Mouse (Mus musculus): ENCODE measurements at regions not wholly inside any gene's neighbourhood (a gene's known extent, or its start where the extent isn't known, plus 50 kb on each side); places are given as distances from the start of the nearest gene placed in this dataset.
A peak's percentile ranks its signal among the peaks of the same experiment; 100 is the strongest.

DNA sequence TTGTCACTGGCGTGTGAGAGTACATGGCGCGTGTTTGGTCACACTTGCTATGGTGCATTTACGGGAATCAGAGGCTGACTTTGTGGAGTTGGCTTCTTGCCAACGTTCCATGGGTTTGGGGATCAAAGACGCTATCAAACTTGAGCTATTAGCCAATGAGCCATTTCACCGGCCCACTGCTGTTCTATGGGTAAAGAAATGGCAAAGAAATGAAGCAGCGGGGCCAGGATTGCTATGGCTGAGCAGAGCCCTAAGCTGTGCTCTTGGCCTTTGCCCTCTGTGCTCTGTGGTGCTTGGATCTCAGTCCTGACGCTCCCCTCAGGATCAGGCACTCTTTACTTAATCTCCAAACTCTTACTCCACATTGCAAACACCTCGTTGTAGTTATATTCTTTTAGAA is 291.3 kb downstream of the Foxo1 start:
- no peak for ATAC-seq (ENCODE audit: poor library complexity, severe bottlenecking)

GRCm38 (mm10) chr3:52558765-52559164 is 290.6 kb downstream of the Foxo1 start:
- no peak for ATAC-seq (ENCODE audit: poor library complexity, severe bottlenecking)

DNA sequence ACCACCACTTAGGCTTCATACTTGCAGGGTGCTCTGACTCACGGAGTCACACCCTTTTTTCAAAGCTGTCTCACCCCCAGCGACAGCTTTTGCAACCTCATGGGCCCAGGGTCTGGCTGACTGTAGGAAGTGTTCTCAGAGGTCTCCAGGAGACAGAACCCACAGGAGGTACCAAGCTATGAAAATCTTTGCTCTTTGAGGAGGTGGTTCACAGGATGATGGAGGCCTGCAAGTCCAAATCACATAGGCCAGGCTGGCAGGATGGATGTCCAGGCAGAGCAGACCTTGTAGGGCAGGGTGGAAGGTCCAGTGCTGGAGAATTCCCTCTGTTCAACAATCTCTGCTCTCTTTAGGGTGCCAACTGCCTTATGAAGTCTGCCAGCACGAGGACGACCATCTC is 289.2 kb downstream of the Foxo1 start:
- ATAC-seq (ENCODE audit: poor library complexity, severe bottlenecking), result peak; percentile 43; the same call in 1 of the 2 replicates

- peak; percentile 97 for ATAC-seq (ENCODE audit: poor library complexity, severe bottlenecking)
Measured at GRCm38 (mm10) chr3:52555038-52555437, 286.9 kb downstream of the Foxo1 start.

DNA sequence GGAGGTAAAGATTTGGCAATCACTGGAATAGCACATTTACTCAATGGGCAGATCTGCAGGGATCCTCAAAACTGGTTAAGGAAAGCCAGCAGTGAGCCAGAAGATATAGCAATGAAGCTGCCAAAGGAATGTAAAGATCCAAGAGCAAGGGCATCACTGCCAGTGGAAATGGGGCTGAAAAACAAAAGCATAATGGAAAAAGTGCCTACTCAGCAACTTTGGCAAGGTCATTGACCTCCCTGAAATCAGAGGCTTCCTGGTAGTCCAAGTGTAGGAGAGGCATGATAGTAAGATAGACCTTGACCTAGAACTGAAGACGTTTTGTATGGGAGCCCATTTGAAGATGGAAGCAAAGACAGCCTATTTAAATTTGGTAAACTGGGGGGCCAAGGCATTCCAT is 286.4 kb downstream of the Foxo1 start:
- ATAC-seq (ENCODE audit: poor library complexity, severe bottlenecking), result no peak

DNA sequence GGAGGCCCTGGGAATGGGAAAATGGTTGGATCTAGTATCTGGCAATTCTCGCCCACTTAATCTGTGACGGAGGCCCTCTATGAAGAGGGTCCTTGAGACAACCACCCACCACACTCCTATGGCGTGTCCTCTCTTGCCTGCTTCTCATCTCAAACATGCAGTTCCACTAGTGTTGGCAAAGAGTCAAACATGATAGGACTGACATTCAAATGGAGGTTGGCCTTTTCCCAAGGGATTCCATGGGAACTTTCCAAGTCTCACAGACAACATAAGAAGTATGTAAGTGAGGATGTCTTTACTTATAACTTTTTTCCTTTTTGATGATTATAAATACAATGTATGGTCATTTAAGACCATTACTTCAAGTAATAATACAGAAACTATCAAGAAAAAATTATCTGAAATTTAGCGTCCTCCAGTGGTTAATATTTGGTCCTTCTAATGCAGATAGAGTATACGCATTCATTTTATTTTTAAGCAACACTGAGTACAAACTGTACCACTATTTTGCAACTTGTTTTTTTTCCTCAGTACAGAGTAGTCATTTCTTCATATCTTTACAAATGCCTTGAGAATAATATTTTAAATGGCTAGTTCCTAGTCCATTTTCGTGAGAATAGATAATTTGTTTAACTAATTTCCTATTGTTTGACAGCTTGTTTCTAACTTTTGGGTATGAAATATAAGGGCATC is 280.2 kb downstream of the Foxo1 start:
- ATAC-seq (ENCODE audit: poor library complexity, severe bottlenecking), result no peak

- ATAC-seq (ENCODE audit: poor library complexity, severe bottlenecking), result no peak
Measured at GRCm38 (mm10) chr3:52546035-52546434, 277.9 kb downstream of the Foxo1 start.

DNA sequence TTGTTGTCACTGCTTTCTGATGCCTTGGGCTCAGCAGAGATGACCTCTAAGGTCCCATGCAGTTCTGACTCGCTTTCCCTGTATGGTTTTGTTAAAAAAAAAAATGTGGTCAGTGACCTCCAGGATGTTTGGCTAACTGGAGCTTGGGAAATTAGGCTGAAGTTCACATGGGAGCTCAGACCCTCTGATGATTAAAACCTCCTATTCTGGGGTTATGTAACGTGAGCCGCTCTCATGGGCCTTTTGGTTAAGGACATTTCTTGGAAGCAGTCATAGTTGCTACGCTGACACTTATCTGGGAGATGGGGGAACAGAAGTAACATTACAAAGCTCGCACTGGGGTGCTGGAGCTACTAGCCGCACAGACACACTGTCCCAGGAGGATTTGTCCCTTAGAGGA is 274.9 kb downstream of the Foxo1 start:
- no peak for ATAC-seq (ENCODE audit: poor library complexity, severe bottlenecking)

DNA sequence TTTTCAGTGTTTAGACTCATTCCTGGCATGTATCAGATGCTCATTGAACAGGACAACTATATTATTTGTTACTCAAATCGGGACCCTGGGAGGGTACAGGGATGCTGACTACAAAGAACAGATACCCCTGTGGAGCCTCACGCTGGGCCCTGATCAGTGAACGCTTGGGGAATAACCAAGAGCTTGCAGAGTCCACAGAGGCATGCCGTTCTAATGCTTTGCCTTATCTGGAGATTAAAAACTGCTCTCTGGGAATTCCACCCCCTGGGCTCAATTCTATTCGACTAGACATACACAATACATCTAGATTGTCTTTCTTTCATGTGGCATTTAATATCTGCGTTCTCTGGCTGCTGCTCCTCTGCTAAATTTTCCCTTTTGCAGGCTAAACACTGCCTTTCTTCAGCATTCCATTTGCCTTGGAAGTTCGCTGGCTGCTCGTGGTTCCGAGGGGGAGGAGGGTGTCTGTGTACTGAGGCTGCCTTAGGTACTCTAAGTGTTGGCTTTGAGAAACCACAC is 272.8 kb downstream of the Foxo1 start:
- no peak for ATAC-seq (ENCODE audit: poor library complexity, severe bottlenecking)

GRCm38 (mm10) chr3:52539813-52540378 is 271.8 kb downstream of the Foxo1 start:
- ATAC-seq (ENCODE audit: poor library complexity, severe bottlenecking), result no peak

DNA sequence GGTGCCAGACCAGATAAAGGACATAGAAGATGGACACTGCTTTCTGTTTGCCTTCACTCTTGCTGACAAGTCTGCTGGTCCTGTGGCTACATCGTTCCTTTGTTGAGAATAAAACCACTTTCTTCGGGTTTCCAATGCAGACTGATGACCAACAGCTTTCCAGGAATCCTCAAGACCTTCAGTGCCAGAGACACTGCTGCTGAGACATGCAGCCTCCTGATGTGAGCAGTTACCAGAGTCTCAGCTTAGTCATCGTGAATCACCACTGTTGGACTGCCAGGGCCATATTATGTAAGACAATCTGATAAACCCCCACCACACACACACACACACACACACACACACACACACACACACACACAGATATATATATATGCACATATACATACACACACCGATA is 270.2 kb downstream of the Foxo1 start:
- ATAC-seq (ENCODE audit: poor library complexity, severe bottlenecking), result no peak

- ATAC-seq (ENCODE audit: poor library complexity, severe bottlenecking), result no peak
Measured at GRCm38 (mm10) chr3:52537362-52537911, 269.3 kb downstream of the Foxo1 start.

- no peak for ATAC-seq (ENCODE audit: poor library complexity, severe bottlenecking)
Measured at GRCm38 (mm10) chr3:52535411-52536021, 267.4 kb downstream of the Foxo1 start.

- no peak for ATAC-seq (ENCODE audit: poor library complexity, severe bottlenecking)
Measured at GRCm38 (mm10) chr3:52534118-52534517, 266.0 kb downstream of the Foxo1 start.

GRCm38 (mm10) chr3:52531686-52532351 is 263.7 kb downstream of the Foxo1 start:
- no peak for ATAC-seq (ENCODE audit: poor library complexity, severe bottlenecking)

DNA sequence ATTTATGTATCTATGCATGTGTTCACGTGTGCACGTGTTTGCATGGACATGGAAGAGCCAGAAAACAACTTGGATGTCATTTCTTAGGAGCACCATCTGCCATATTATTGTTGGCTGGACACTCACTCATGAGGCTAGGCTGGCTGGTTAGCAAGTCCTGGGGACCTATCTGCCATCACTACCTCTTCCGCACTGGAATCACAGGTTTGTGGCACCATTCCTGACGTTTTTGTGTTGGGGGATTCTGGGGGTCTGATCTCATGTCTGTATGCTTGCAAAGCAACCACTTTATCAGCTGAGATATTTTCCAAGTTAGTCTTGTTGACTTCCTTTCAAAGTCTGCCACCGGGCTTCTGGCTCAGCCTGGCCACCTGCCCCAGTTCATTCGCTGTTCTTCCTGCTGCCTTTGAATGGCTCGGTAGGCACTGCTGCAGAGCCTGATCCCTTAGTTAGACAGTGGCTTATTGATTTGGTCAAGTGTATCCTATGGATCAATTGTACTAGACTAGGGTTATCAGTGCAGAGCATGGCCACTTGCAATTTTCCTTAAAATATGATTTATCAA is 262.4 kb downstream of the Foxo1 start:
- no peak for ATAC-seq (ENCODE audit: poor library complexity, severe bottlenecking)

DNA sequence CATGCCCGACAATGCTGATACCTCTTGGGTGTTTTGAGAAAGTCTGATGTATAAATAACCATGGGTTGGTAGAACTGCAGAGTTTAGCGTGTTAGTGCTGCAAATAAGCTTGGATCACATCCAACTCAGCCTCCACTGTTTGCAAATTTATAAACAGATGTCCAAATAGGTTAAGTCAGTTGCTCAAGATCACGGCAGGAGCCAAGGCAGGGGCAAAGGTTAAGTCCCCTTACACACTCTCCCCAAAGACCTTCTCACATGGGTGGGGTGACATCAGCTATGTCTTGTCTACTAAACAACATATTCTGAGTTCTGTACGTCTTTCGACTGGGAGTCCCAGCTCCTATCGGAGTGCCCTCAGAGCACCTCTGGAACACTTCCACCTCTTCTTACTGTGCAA is 261.0 kb downstream of the Foxo1 start:
- ATAC-seq (ENCODE audit: poor library complexity, severe bottlenecking), result no peak

GRCm38 (mm10) chr3:52528521-52528920 is 260.4 kb downstream of the Foxo1 start:
- ATAC-seq (ENCODE audit: poor library complexity, severe bottlenecking), result no peak

DNA sequence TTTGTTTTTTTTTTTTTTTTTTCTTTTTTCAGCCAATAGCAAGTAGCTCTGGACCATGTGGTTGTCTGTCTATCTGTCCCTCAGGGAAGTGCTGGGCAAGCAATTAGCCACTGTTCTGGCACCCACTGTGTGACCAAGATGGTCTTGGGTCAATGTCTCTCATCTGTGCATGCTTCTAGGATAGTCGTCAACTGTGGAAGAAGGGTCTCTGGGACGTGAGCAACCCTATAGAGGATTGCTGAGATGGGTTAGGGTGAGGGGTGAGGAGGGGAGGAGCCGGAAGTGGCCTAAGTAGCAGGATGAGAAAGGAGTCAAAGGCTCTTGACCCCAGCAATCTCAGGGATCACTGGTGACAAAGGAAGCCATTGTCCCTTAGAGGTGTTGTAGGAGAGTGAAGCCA is 259.6 kb downstream of the Foxo1 start:
- ATAC-seq (ENCODE audit: poor library complexity, severe bottlenecking), result no peak

GRCm38 (mm10) chr3:52527010-52527754 is 259.0 kb downstream of the Foxo1 start:
- ATAC-seq (ENCODE audit: poor library complexity, severe bottlenecking), result no peak

Measured in megakaryocyte, adult 5-6 weeks (primary cell).